Mouse (Mus musculus) forebrain, embryonic 15.5 days (tissue): ENCODE data around the gene Prom2. TPM values are rescaled to one million over a fixed set of nuclear protein-coding genes. Genes with fewer than 3 reads are reported as not detected.

Source experiments
- polyA plus RNA-seq: library from polyadenylated mRNA; unstranded; fragments of >200 nt; fragmentation: Nextera tagmentation; extraction: Ambion mirVana; gene quantifications from 2 replicates; pipeline ENCODE4 v1.2.1, GENCODE M21; 2015

The Prom2 gene
- polyA plus RNA-seq, 1 experiment from 2014 or later = not detected

Other genes starting within 250 kb of the Prom2 start
- gene Dusp2, start 205.3 kb downstream of the Prom2 start, polyA plus RNA-seq = 7.4 and 7.7 TPM in 2 replicates
- gene Astl, start 202.8 kb downstream of the Prom2 start, polyA plus RNA-seq = not detected in 2 replicates
- gene Adra2b, start 178.3 kb downstream of the Prom2 start, polyA plus RNA-seq = 0.88 and 1.00 TPM in 2 replicates
- gene Gpat2, start 116.3 kb downstream of the Prom2 start, polyA plus RNA-seq = 0.09 TPM in 1 of 2 replicates, not detected in the other
- gene Fahd2a, start 96.9 kb downstream of the Prom2 start, polyA plus RNA-seq = 29.9 and 33.1 TPM in 2 replicates
- gene Kcnip3, start 19.4 kb downstream of the Prom2 start, polyA plus RNA-seq = 8.3 and 8.6 TPM in 2 replicates
- gene Zfp661, start 45.6 kb upstream of the Prom2 start, polyA plus RNA-seq = 10.3 and 11.0 TPM in 2 replicates
- gene Mrps5, start 45.8 kb upstream of the Prom2 start, polyA plus RNA-seq = 181 and 189 TPM in 2 replicates
- gene Mal, start 115.2 kb upstream of the Prom2 start, polyA plus RNA-seq = 1.0 and 1.4 TPM in 2 replicates
- 0.68 and 0.70 TPM in 2 replicates for gene Mall, start 188.5 kb upstream of the Prom2 start, polyA plus RNA-seq
- 19.3 and 19.6 TPM in 2 replicates for gene Nphp1, start 247.4 kb upstream of the Prom2 start, polyA plus RNA-seq